Mouse (Mus musculus) lung, postnatal 0 days (tissue): Measurements from ENCODE around the gene Xylt1. TPM values are rescaled to one million over a fixed set of nuclear protein-coding genes. Genes with fewer than 3 reads are reported as not detected.
A peak's percentile ranks its signal among the peaks of the same experiment; 100 is the strongest.

ENCODE experiments used
- ATAC-seq: fragments of 200-750 bp; cut with Nextera tagmentation; 2 replicates; pipeline ENCODE4 v1.8.0; 2017; ENCODE audit warnings: moderate library complexity
- DNase-seq: peaks from one replicate; pipeline ENCODE4 v3.0.0-alpha.2; 2016; ENCODE audit warnings: low spot score
- H3K27ac ChIP-seq: fragments of 300-500 bp; sonication (generic); 2 replicates; pipeline ENCODE4 v1.5.1; 2014; ENCODE audit warnings: antibody characterized with exemption, mild to moderate bottlenecking, low read length, mixed read lengths
- H3K27me3 ChIP-seq: fragments of 300-500 bp; sonication (generic); replicated peaks from 2 replicates; pipeline ENCODE4 v1.6.1; 2014; ENCODE audit warnings: low read length, mixed read lengths; ENCODE audit not compliant: insufficient read depth
- H3K36me3 ChIP-seq: fragments of 300-500 bp; sonication (generic); 2 replicates; pipeline ENCODE4 v1.6.1; 2014; ENCODE audit warnings: low read length, mixed read lengths; ENCODE audit not compliant: insufficient read depth
- H3K4me1 ChIP-seq: fragments of 300-500 bp; sonication (generic); 2 replicates; pipeline ENCODE4 v1.6.1; 2014; ENCODE audit warnings: antibody characterized with exemption, low read depth, low read length, mixed read lengths; ENCODE audit not compliant: insufficient read depth
- H3K4me2 ChIP-seq: fragments of 300-500 bp; sonication (generic); replicated peaks from 2 replicates; pipeline ENCODE4 v1.6.1; 2014; ENCODE audit warnings: low read depth, mild to moderate bottlenecking, low read length, moderate library complexity, mixed read lengths
- H3K4me3 ChIP-seq: fragments of 300-500 bp; sonication (generic); 2 replicates; pipeline ENCODE4 v1.5.1; 2014; ENCODE audit warnings: low read depth, low read length
- H3K9ac ChIP-seq: fragments of 300-500 bp; sonication (generic); replicated peaks from 2 replicates; pipeline ENCODE4 v1.6.1; 2014; ENCODE audit warnings: low read depth, mild to moderate bottlenecking
- H3K9me3 ChIP-seq: fragments of 300-500 bp; sonication (generic); 2 replicates; pipeline ENCODE4 v1.6.1; 2016; ENCODE audit warnings: low read length, mixed read lengths
- CTCF ChIP-seq: IDR thresholded peaks from 2 replicates; pipeline ENCODE4 v1.5.1; 2016; ENCODE audit warnings: antibody characterized with exemption, mild to moderate bottlenecking
- EP300 ChIP-seq: IDR thresholded peaks from 2 replicates; pipeline ENCODE4 v1.6.1; 2016; ENCODE audit warnings: antibody characterized with exemption, mild to moderate bottlenecking, control low read depth
- WGBS: fragments of 180-500 bp; shearing (Covaris S2); extraction: QIAGEN DNeasy Blood & Tissue Kit; methylation state at CpG from one replicate; pipeline ENCODE4 v1.1.7; 2014; 5-methylcytosine and 5-hydroxymethylcytosine counted together
- polyA plus RNA-seq: library from polyadenylated mRNA; unstranded; fragments of >200 nt; fragmentation: Nextera tagmentation; extraction: Ambion mirVana; gene quantifications from 2 replicates; pipeline ENCODE4 v1.2.1, GENCODE M21; 2015

Gene Xylt1
- polyA plus RNA-seq, 1 experiment from 2014 or later: 0.45 TPM

GRCm38 (mm10) chr7:117489973-117490372 lies 109.2 kb downstream of the Xylt1 start:
- Histone ChIP-seq H3K4me2 (no peak overlapping the region), H3K9ac (no peak overlapping the region), H3K27ac (no peak overlapping the region), H3K27me3 (no peaks in the 10 kb centered on the region), H3K4me3 (no peak overlapping the region), H3K36me3 (no peaks in the 10 kb centered on the region), H3K9me3 (no peaks in the 10 kb centered on the region), H3K4me1 (no peaks in the 10 kb centered on the region)
- WGBS: 66% methylated on average over 5 of the region's 5 CpGs
- no peak for ATAC-seq
- no peak for DNase-seq
- TF ChIP-seq CTCF: no peak
- no peak for TF ChIP-seq EP300

GRCm38 (mm10) chr7:117490500-117491205 lies 109.9 kb downstream of the Xylt1 start:
- Histone ChIP-seq H3K27ac (no peak overlapping the region), H3K27me3 (no peaks in the 10 kb centered on the region), H3K4me2 (no peak overlapping the region), H3K4me3 (no peak overlapping the region), H3K4me1 (no peaks in the 10 kb centered on the region), H3K9me3 (no peaks in the 10 kb centered on the region), H3K36me3 (no peaks in the 10 kb centered on the region), H3K9ac (no peak overlapping the region)
- WGBS: 56% methylated on average over 9 of the region's 9 CpGs
- DNase-seq: peak; percentile 40
- peak; percentile 40 for ATAC-seq
- TF ChIP-seq CTCF (no peak), EP300 (no peak)

GRCm38 (mm10) chr7:117491495-117491894 lies 110.7 kb downstream of the Xylt1 start:
- ATAC-seq: no peak
- Histone ChIP-seq H3K9me3 (no peaks in the 10 kb centered on the region), H3K27me3 (no peaks in the 10 kb centered on the region), H3K4me3 (no peak overlapping the region), H3K4me1 (no peaks in the 10 kb centered on the region), H3K36me3 (no peaks in the 10 kb centered on the region), H3K9ac (no peak overlapping the region), H3K27ac (no peak overlapping the region), H3K4me2 (no peak overlapping the region)
- no peak for DNase-seq
- 74% methylated on average over 5 of the region's 5 CpGs for WGBS
- TF ChIP-seq EP300 (no peak), CTCF (no peak)

GRCm38 (mm10) chr7:117494210-117494609 lies 113.4 kb downstream of the Xylt1 start:
- no peak for DNase-seq
- 80% methylated on average over 6 of the region's 6 CpGs for WGBS
- ATAC-seq: no peak; the same call in 1 of the 2 replicates
- H3K4me2 ChIP-seq: no peak overlapping the region
- H3K4me3 ChIP-seq: no peak overlapping the region
- H3K27me3 ChIP-seq: no peaks in the 10 kb centered on the region
- no peaks in the 10 kb centered on the region for H3K9me3 ChIP-seq
- H3K27ac ChIP-seq: no peak overlapping the region
- no peaks in the 10 kb centered on the region for H3K4me1 ChIP-seq
- TF ChIP-seq CTCF (no peak), EP300 (no peak)
- H3K9ac ChIP-seq: no peak overlapping the region
- H3K36me3 ChIP-seq: no peaks in the 10 kb centered on the region

GRCm38 (mm10) chr7:117494618-117495310 lies 114.0 kb downstream of the Xylt1 start:
- Histone ChIP-seq H3K9ac (no peak overlapping the region), H3K36me3 (no peaks in the 10 kb centered on the region), H3K27ac (0 out of 2 replicates have a peak overlapping the region, but pooled peaks have one; percentile 6), H3K4me1 (no peaks in the 10 kb centered on the region), H3K4me2 (no peak overlapping the region), H3K27me3 (no peaks in the 10 kb centered on the region), H3K4me3 (no peak overlapping the region), H3K9me3 (no peaks in the 10 kb centered on the region)
- peak; percentile 68 for DNase-seq
- ATAC-seq: peak; percentile 75
- WGBS: 71% methylated on average over 8 of the region's 8 CpGs
- TF ChIP-seq CTCF (no peak), EP300 (no peak)

GRCm38 (mm10) chr7:117495751-117496150 lies 115.0 kb downstream of the Xylt1 start:
- 78% methylated on average over 8 of the region's 8 CpGs for WGBS
- H3K9me3 ChIP-seq: no peaks in the 10 kb centered on the region
- H3K27me3 ChIP-seq: no peaks in the 10 kb centered on the region
- DNase-seq: no peak
- H3K4me1 ChIP-seq: no peaks in the 10 kb centered on the region
- ATAC-seq: no peak
- no peak for TF ChIP-seq EP300
- TF ChIP-seq CTCF: no peak
- no peak overlapping the region for H3K4me2 ChIP-seq
- no peak overlapping the region for H3K9ac ChIP-seq
- no peak overlapping the region for H3K27ac ChIP-seq
- no peak overlapping the region for H3K4me3 ChIP-seq
- H3K36me3 ChIP-seq: no peaks in the 10 kb centered on the region
